Mouse (Mus musculus) ES-Bruce4 (cell line): ENCODE measurements around the gene Selenoi.

Source experiments
- CTCF ChIP-seq: IDR thresholded peaks from one replicate; pipeline ENCODE4 v1.8.1; 2011; ENCODE audit warnings: low read depth, low read length
- EP300 ChIP-seq: IDR thresholded peaks from 2 replicates; pipeline ENCODE4 v1.6.1; 2011; ENCODE audit warnings: low read depth, low read length; ENCODE audit not compliant: insufficient read depth
- POLR2A ChIP-seq: IDR thresholded peaks from one replicate; pipeline ENCODE4 v1.8.1; 2011; ENCODE audit warnings: low read length; ENCODE audit not compliant: insufficient read depth

DNA sequence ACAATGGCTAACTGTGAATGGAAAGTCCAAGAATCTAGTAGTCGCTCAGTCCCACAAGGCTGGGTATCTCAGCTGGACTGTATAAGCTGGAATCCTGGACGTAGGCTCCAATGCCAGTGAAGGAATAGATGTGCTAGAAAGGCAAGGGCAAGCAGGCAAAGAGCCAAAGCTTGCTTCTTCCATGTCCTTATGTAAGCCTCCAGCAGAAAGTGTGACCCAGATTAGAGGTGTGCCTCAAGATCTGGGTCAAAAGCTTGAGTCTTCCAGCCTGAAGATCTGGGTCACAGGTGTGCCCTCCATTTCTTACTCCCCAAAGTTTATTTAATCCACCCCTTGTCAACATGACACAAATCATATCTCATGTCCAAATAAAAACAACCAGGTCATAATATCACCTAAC lies 44.0 kb downstream of the Selenoi start:
- no peak for TF ChIP-seq CTCF
- TF ChIP-seq POLR2A = no peak
- no peak for TF ChIP-seq EP300
